Mouse (Mus musculus) heart, postnatal 25 days (tissue): ENCODE results near the gene Tbc1d14. TPM values are rescaled to one million over a fixed set of nuclear protein-coding genes. Genes with fewer than 3 reads are reported as not detected.
A peak's percentile ranks its signal among the peaks of the same experiment; 100 is the strongest.

Experiments
- DNase-seq: peaks from one replicate; pipeline ENCODE4 v3.0.0; 2022; ENCODE audit warnings: low spot score
- intact Hi-C: fragments of 180-260 bp; cut with DNase I; formaldehyde crosslinking; loops from one replicate; pipeline ENCODE4 v1.15.1; 2025
- total RNA-seq, 2 experiments: library from RNA; stranded (reverse); gene quantifications; 2 replicates each; pipeline ENCODE4 v1.2.3; 2021

Tbc1d14 gene
- total RNA-seq, 2 experiments from 2014 or later, result 14.3 to 14.7 TPM

DNA sequence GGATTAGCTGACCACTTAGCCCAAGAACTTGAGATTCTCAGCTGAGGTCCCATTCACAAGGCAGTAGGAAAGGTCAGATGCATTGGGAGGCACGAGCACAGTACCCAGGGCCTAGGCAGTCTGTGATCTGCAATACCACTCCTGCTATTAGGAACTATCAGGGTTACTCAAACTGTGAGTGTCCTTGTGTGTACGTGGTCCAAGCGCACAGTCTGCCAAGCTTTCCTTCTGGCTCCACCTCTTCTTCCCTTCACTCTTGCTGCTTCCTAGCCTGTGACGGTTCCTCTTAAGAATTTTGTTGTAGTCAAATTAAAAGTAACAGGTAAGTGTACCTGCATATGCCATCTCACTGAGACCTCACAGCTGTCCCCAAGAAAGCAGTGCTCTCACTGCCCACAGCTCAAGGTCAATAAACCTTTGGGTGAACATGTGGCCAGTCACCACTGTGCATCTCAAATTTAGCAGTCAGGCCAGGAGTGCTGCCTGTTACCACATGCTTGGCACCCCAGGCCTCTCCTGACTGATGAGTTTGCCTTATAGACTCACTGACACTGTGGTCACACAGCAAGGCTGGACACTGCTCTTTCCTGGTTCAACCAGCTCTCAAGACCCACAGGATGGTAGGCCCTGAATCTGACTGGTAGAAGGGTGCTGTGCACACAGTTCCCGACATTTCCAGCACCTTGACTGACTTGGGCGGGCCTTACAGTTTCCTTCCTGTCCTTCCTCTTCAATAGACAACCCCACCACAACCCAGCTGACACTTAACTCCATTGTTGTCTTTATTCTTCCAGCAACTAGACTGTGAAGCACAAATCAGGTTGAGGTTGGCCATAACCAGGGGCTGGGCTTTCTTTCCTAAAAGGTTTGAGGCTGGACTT, 114.3 kb downstream of the Tbc1d14 start:
- intact Hi-C loops, result no loop called here
- no peak for DNase-seq

DNA sequence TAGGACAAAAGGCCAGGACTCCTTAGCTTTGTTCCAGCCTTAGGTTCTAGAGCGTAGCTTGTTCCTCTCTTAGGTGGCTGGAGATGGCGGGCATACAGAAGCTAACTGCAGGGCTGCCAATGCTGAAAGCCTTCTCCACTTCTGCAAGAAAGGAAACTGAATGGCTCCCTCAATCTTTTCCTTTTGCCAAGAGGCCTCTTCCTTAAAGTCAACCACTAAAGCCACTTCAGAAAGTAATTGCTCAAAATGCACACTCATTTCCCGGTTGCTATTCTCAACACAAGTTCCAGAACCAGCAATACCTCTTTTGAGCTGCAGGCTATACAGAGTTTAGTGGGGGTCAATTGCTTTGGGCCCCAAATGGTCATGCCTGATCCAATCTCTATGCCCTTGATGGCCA, 115.6 kb downstream of the Tbc1d14 start:
- intact Hi-C loops, result no loop called here
- DNase-seq, result no peak

DNA sequence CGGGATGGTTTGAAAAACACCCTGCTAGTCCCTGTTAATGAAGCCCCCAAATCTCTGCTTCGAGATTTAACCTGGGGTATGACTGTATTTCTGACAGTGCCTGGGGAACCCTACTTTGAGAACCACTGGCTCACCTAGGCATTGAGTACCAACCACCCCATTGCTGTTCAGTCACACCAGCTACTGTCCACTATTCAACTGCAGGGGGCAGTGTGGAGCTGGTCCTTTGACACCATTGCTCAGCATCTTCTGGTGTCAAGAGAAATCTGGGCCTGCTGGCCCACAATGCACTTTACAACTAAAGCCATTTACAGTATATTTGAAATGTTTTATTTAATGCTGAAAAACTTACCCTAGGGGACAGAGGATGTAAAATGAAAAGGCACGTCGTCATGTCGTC, 118.8 kb downstream of the Tbc1d14 start:
- intact Hi-C loops, result no loop called here
- peak; percentile 25 for DNase-seq

DNA sequence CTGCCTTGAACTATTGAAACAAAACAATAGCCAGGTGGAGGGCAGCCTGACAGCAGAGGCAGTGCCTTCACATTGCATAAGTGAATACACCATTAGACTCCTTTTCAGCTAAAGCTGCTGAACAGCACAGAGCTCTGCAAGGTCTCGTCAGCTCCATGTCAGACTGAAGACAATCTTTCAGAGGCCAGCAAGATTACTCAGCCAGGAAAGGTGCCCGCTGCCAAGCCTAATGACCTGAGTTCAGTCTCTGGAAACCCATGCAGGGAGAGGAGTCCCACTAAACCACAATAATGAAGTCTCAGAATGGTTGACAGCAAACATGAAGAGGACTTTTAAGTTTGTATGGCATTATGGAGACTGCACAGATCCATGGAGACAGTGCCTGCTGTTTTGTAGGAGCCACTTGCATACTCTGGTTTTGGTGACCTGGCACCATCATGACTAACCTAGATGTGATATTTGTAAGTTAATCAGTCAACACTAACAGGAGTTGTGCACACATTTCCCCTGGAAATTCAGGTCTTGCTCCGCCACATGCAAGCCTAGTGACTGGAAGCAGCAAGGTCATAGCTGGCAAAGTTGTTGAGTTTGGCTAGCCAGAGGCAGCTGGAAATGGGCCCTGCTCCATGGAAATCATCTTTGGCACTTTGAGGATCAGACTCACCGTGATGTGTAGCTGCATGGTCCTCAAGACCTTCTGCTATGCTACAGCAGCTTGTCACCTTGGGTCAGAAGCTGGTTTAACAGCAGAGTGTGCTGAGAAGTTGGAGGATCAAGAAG, 120.0 kb downstream of the Tbc1d14 start:
- DNase-seq, result no peak
- intact Hi-C loops, result no loop called here

DNA sequence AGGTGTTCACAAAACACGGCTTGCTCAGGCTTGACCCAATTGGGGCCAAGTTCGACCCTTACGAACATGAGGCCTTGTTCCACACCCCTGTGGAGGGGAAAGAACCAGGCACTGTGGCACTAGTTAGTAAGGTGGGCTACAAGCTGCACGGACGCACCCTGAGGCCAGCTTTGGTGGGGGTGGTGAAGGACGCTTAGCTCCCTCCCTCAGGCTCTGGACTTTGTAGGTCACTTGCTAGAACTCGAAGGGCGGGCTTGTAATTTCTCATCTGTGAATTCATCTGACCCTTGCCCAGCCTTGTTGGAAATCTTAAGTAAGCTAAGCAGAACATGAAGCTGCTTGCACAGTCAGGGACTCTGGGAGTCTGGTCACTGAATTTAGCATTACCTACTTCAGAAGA, 121.9 kb downstream of the Tbc1d14 start:
- intact Hi-C loops, result no loop called here
- no peak for DNase-seq

DNA sequence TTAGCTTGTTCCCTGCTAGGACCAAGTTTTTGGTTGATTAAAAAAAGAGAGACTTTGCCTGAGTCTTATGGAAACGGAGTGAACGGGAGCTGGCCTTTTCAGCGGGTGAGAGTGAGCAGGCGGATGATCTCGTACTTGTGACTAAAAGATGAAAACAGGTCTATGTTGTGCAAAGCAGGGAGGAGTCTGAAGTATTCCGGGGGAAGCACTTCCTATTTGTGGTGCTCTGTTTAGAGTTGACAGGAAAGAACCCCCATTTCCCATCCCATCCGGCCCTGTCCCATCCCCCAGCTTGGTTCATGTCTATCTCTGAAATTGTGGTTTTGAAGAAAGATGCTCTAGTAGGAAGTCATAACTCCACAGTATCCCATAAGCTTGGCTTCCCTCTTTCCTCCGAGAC, 127.2 kb downstream of the Tbc1d14 start:
- no peak for DNase-seq
- intact Hi-C loops, result loop anchor here (2.0 kb wide), 1 partner anchor 17 kb away; no protein-coding TSS in a partner anchor

DNA sequence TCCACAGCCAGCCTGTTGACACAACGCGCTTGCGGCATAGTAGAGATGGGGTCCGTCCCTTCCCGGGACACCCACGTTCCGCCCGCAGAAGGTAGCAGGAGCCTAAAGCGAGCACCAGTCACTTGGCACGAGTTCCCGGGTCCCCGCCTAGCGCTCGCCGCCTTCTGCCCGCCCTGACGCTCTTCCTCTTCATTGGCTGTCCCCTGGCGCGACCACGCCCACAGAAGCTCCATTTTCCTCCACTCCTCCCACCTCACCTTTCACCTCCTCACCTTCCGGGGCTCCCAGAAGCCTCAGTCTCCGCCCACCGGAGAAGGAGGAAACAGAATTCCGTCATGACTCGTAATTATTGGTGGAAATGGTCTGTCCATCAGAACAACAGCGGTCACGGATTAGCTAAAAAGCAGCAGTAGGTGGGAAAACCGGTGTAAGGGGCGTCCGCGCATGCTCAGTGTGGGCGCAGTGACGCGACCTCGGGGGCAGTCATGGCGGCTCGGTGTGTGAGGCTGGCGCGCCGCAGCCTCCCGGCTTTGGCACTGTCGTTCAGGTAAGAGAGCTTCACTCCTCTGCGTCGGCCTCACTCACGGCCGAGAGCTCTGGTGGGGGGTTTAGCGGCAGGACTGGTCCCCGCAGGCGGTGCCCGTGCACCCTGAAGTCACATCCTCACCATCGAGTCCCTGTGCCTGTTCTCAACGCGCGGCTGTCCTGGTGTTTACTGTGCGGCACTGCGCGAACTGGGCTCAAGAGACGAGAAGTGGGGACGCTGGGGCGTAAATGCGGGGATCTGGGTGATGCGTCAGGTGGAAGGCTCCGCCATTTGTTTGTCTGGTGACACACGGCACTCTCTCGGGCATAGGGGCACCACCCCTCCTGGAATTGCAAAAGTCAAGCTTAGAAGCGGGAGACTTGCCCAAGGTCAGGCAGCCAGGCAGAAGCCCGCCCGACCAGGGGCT, 128.1 kb downstream of the Tbc1d14 start, which contains the start of gene Grpel1:
Gene Grpel1 (plus strand): TSS at position 290 of the 953 bp plus-strand sequence.
- intact Hi-C loops, result loop anchor here (2.0 to 5.0 kb wide), 3 partner anchors 18 to 117 kb away; no protein-coding TSS in a partner anchor
- DNase-seq, result peak; percentile 98

DNA sequence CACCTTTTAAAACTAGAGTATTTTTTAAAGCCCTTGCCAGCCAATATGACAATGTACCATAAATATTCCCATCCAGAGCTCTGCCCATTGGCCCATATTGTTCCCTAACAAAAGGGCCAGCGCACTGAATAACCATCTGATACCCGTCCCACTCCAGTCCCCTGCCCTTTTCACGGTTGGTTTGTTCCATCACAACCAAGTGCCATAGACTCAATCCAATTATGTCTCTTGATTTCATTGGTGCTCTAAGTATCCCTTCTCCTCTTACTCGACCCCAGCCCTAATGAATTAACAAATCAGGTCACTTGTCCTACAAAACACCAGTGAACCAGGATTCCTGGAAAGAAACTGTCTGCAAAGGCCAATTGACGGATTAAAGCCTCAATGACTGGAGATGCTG, 129.7 kb downstream of the Tbc1d14 start:
- intact Hi-C loops, result loop anchor here (2.0 to 5.0 kb wide), 3 partner anchors 69 to 279 kb away; no protein-coding TSS in a partner anchor
- no peak for DNase-seq

DNA sequence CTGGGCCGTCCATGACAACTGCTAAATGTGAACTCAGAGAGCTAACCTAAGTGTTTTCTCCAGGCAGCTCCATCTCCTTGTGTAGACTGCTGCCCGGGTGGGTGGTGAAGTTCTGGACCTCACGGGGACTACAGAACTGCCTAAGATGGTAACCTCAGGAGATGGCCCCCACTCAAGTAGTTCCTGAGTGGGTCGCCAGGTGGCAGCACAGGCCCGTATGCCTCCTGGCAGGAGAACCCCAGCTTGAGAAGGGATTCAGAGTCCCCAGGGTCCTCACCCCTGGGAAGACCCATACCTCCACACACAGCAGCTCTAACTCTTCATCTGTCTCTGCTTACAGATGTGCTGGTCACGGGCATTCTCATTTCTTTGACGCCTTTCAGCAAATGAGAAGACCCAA, 130.3 kb downstream of the Tbc1d14 start:
- peak; percentile 44 for DNase-seq
- intact Hi-C loops, result loop anchor here (1.0 to 5.0 kb wide), 4 partner anchors 27 to 280 kb away; no protein-coding TSS in a partner anchor

DNA sequence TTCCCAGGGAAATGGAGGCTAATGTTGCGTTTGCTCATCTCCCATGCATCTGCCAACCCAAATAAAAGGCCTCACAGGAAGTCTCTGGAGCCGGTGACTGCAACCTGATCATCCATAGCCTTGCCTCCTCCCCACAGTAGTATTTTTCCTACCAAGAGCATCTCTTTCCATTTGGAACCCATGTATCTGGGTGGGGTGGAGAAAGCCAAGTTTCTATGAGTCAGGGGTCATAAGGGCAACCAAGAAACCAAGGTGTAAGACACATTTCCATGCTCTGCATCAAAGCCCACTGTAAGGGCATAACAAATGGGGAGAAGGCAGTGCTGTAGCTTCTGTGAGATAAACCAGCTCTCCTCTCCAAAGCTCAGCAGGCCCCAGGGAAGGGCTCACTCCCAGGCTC, 131.8 kb downstream of the Tbc1d14 start:
- intact Hi-C loops, result loop anchor here (5.0 kb wide), 2 partner anchors 71 to 121 kb away; no protein-coding TSS in a partner anchor
- no peak for DNase-seq

DNA sequence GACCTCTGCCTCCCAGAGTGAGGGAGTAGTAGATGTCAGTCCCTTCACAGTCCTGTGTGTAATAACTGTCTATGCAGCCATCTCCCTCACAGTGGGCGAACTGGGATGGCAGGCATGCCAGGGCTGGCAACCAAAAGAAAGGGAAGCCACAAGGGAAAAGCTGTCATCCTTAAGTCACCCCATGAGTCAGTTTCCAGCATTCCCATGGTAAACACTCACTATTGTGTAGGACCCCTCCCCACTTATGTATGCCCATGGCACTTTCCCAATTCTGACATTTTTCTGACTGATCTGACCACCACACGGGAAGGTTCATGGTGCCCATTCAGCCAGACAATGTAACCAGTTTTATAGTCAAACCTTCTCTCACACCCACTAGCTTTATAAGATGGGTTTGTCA, 132.4 kb downstream of the Tbc1d14 start:
- DNase-seq, result no peak
- intact Hi-C loops, result loop anchor here (5.0 kb wide), 2 partner anchors 72 to 122 kb away; no protein-coding TSS in a partner anchor

DNA sequence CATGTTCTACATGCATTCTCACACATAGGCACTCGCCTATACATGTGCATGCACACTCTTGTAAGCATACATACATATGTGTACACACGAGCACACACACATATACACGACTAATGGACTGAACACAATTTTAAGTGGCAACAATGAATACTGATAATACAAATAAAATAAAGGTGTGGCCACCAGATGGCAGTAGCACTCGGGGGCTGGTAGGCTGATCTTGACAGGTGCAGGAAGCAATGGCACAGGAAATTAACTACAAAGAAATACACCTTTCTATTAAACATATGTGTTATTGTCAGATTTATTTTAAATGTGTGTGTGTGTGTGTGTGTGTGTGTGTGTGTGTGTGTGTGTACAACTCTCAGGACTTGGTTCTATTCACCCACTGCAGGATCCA, 134.2 kb downstream of the Tbc1d14 start:
- intact Hi-C loops, result no loop called here
- no peak for DNase-seq

DNA sequence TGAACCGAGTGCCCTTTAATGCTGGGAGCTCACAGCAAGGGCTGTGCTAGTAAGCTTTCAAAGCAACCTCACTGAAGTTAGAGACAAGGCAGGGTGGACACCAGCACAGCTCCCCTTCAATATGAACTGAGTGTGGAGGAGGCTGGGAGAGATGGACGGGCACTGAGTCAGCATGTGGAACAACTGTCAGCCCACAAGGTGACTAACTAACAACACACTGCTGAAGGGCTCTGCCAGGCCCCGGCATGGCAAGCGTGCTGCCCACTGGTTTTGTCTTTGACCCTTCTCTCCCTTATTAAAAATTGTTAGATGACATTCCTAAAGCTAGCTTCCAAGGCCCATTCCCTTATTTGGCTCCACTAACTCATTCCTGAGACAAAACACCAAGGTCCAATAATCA, 135.4 kb downstream of the Tbc1d14 start:
- intact Hi-C loops, result no loop called here
- DNase-seq, result no peak

DNA sequence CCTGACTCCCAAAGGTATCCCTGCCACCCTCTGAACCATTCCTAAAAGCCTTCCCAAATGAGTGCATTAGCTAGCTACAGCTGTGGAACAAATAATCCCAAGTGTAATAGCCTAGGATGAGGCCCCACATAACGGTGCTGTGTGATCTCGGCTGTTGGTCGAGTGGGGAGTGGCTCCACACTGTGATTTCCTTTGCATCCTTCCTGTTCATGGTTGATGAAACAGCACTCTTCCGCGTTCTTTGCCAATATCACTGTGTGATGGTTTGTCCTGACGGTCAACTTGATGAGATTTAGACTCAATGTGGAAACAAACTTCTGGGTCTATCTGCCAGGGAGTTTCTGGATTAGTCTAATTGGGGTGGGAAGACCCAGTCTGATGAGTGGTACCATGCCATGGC, 140.3 kb downstream of the Tbc1d14 start:
- intact Hi-C loops, result no loop called here
- DNase-seq, result no peak

DNA sequence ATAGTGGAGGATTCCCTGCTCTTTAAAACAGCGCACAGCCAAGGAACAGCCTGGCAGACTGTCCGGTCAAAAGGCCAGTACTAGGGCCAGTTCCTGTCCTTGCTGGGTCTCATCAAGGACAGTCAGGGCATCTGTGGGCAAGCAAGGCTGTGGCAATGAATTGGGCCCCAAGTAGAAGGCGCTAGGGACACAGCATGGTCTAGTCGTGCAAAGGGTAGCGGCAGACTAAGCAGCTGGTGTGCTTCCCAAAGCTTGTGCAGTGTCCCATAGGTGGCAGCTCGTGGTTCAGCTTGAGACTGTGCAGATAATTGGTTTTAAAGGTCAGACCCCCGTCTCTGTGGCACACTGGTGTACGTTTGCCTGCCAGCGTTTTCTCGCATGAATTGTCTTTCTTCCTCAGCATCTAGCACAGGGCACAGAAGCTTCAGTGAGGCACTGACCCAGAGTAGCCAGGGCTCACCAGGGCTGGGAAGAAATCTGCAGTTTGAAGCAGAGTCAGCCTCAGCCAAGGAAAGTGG, 141.1 kb downstream of the Tbc1d14 start:
- DNase-seq, result no peak
- intact Hi-C loops, result no loop called here

DNA sequence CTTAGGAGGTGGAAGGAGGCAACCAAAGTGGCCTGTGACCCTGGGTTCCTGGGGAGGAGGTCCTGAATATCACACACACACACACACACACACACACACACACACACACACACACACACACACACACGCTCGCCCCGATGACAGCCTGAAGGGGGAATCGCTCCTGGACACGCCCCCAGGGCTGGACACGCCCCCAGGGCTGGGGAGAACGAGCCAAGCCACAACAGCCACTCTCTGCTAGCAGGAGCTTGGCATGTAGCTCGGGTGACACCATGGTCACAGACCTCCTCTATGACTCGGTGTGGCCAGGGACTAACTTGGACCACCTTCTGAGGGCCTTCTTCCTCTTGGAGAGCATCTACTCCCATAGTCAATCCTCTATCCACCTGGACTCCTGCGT, 142.0 kb downstream of the Tbc1d14 start:
- intact Hi-C loops, result no loop called here
- no peak for DNase-seq

DNA sequence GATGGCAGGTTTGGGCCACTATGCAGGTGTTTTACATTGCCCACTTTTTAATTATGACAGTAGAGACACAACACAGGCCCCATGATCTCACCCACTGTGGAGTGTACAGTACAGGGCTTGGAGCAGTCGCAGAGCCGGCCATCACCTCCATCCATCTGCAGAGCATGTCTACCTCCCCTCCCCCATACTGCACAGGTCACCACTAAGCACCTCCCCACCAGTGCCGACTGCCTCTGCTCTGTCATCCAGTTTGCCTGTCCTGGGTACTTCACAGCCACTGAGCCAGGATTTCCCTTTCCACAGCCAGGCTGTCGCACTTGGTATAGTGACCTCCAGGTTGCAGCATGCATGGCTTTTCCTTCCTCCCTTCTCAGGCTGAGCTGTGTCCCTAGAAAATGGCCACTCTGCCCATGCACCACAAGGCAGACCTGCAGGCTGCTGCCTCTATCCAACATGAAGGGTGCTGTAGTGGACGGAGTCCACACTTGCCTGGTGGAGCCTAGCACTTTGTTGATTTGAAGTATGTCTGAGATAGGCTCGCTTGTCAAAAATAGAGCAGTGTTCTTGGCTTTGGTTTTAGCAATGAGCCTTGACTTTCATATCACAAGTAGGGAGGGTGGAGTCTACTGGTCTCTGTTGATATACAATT, 143.2 kb downstream of the Tbc1d14 start:
- no peak for DNase-seq
- intact Hi-C loops, result no loop called here

DNA sequence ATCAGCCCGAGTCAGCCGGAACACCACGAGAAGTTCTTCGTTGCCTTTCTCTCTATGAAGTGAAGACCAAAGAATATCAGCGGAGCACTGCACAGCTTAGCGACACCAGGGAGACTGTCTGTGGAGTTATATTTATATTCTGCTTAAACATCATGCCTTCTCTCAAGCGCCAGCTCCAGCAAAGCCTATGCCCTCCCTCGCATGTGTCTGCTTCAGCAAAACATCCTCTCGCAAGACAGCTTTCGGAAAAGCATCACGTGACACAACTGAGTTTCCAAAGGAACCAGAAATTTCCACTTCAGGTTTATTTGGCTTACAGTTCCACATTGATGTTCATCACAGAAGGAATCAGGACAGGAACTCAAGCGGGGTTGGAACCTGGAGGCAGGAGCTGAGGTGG, 145.2 kb downstream of the Tbc1d14 start:
- no peak for DNase-seq
- intact Hi-C loops, result no loop called here
